Mouse (Mus musculus): Measurements from ENCODE around the gene Avpr2.

Avpr2 gene

DNA sequence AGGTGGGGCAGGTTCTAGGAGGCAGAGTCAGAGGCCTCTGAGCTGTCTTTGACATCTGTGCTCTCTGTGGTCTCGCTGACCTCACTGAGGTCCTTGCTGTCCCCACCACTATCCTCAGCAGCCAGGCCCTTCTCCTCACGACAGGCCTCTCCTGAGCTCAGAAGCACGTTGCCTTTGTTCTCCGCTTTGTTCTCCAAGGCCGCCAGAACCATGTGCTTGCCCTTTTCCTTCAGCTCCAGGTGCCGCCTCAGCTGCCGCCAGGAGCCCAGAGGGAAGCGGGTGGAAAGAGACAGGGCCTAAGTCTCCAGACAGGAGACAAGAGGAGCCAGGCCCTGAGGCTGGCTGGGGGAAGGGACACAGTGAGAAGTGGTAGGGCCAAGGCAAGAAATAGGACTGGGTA is 25.0 kb downstream of the Avpr2 start:
- DNase-seq (ENCODE audit: low read depth): no peak

DNA sequence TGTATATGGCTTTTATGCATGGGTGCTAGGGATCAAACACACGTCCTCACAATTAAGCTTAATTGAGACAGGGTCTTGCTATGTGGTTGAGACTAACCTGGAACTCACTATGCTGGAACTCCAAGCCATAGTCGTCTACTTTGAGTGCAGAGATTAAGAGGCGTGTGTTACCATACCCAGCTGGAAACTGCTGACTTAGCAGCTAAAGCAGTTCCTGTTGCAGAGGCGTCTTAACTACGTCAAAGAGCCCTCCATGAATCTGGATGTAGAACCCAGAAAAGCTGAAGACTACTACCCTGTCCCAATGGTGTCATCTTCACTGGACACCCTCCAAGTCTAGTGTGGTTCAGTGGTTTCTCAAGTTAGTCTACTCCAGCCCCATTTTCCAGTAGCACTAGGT is 26.7 kb downstream of the Avpr2 start:
- no peak for DNase-seq (ENCODE audit: low read depth)

DNA sequence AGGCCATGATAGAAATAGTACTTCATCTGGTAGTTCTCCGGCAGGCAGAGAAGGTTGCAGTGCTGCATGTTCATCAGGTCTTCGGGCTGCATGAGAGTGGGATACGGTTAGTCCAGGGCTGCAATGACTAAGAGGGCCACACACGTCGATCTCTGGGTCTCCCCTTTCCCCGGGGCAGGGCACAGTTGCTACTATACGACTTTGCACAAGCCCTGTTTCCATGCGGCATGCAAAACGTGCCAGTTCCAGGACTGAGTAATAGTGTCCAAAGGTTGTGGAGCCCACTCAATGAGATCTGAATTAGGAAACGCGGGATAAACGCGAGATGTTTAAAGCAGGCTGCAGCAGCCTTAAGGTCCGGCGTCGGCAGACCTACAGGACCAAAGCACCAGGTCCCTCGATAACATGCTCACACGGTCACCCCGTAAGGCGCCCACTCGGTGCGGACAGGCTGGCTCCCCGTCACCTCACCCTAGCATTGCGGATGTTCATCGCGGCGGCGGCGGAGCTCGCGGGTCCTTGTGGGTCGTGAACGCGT is 29.5 kb downstream of the Avpr2 start:
- DNase-seq (ENCODE audit: low read depth): no peak

DNA sequence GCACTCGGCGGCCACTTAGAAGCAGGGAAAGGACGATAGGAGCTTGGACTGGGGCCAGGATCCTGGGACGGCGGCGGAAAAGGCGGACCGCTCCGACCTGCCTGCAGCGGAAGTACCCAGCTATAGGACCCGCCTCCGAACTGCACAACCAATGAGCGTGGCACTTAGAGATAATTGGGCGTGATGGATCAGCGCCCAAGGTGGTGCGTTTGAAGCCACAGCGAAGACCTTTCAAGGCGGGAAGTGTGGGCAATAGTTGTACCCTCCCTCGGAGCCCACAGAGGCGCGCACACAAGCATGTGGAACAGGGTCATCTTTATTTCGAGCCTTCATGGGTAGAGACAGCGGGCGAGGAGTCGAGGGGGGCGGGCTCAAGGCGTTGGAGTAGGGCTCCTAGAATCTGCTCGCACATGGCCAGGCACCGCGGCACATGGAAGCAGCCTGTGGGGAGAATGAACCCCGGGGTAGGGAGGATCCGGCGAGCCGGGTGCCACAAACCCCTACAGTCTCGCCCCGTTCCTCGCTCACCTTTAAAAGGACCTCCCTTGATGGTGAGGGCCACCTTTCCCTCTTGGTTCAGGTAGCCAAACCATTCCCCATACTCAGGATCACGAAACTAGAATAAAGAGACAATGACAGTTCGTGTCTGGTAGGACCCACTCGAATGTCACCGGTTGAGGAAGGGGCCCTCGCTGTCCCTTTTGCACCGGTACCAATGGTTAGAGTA is 30.1 kb downstream of the Avpr2 start, which contains the start of the genes Arhgap4 and Naa10:
Gene Arhgap4 (minus strand): TSS at position 48 of the 727 bp plus-strand sequence.
Gene Naa10 (minus strand): TSS at position 122 of the 727 bp plus-strand sequence.
- peak; percentile 87 for DNase-seq (ENCODE audit: low read depth)

DNA sequence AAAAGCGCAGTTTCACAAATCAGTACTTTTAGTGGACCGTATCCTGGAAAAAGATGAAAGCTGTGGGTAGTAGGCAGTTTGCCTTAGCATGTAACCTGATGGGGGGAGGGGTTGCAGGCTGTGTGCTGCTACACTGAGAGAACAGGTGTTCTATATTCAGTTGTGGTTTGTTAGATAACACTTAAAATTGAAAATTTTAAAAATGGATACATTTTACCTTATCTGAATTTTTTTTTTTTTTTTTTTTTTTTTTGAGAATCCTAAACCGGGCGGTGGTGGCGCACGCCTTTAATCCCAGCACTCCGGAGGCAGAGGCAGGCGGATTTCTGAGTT is 30.6 kb downstream of the Avpr2 start:
- no peak for DNase-seq (ENCODE audit: low read depth)

DNA sequence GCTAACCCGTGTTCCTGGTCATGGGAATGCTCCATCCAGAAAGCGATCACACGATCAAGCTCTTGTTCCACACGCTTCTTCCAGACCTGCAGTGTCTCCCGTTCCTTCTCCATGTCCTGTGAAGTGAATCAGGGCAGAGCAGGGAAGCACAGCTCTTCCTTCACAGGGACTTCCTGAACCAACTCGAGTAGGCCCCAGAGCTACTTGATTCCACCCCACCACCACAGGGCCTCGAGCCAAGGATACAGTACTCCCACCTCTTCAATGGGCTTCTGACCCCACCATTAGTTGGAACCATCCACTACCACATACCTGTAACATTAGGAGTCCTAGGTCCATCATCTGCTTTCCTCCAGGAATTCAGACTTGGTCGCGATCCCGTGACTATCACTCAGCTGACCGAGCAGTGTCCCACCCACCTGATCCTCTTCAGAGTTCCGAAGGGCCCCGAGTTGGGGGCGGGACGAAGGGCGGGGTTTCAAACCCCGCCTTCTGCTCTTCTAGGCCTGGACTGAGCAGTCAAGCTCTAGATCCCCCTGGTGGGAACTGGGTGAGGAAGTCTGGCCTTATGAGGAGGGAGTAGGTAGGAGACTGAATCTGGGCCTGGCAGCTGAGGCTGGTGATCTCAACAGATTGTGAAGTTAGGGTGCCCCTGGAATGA is 38.6 kb downstream of the Avpr2 start, which contains the start of gene Renbp:
Gene Renbp (minus strand): TSS at position 449 of the 661 bp plus-strand sequence.
- DNase-seq (ENCODE audit: low read depth): peak; percentile 59

DNA sequence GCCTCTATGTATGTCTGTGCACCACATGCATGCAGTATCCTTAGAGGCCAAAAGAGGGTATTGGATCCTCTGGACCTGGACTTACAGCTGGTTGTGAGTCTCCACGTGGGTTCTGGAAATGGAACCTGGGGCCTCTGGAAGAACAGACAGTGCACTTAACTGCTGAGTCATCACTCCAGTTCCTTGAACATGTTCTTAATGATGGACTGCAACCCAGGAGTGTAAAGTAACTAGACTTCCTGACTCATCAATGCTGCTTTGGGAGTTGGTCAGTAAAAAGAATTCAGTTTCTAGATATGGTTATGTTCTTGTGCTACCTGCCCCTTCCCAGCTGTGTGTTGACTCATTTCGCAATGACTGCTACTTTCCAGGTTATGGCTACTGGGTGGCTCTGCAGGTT is 40.0 kb downstream of the Avpr2 start:
- DNase-seq (ENCODE audit: low read depth): no peak

DNA sequence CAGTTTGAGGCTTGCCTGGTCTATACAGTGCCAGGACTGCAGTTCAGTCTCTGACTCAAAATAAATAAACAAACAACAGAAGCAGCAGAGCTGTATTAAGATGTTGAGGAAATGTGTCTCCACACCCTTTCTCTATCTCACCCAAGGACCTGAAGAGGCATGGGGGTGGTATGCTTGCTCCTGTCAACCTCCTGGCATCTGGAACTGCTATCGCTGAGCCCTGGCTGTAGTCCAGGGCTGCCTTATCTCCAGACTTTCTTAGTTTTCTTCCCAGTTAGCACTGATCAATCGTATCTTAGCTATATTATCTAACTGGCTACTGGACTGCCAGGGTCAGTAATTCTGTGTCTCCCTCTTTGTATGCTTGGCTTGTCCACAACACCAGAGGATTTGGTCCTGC is 50.0 kb downstream of the Avpr2 start:
- DNase-seq (ENCODE audit: low read depth): no peak

DNA sequence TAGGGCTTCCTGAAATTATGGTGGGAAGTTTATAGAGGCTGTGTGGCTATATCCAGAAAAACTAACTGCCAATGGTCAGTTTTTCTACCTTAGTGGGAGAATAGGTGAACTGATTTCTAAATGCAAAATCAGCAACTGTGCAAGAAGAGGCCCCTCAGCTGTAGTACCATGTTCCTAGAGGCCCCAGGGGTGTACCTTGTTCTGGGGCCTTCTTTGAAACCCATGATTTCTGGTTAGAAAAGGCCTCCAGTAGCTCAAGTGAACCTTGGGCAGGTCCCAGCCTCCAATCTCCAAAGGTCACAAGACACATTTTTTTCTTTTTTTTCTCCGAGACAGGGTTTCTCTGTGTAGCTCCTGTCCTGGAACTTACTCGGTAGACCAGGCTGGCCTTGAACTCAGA is 50.4 kb downstream of the Avpr2 start:
- no peak for DNase-seq (ENCODE audit: low read depth)
